Mouse (Mus musculus) Muller cell, postnatal 12 days (primary cell): Measurements from ENCODE around the gene Cited4.

Experiments used
- DNase-seq: peaks from one replicate; pipeline ENCODE4 v3.0.0-alpha.2; 2015; ENCODE audit errors: inconsistent ontology term

Gene Cited4

GRCm38 (mm10) chr4:120666358-120667024, at the start of gene Cited4:
TSS of gene Cited4 (plus strand) at chr4:120666572.
- DNase-seq, result peak; percentile 95

GRCm38 (mm10) chr4:120627728-120628127, 38.6 kb upstream of the Cited4 start:
- DNase-seq, result no peak

- no peak for DNase-seq
These were observed 36.0 kb upstream of the Cited4 start for GRCm38 (mm10) chr4:120630218-120630931.

GRCm38 (mm10) chr4:120631828-120632227, 34.5 kb upstream of the Cited4 start:
- no peak for DNase-seq

GRCm38 (mm10) chr4:120635351-120635750, 31.0 kb upstream of the Cited4 start:
- DNase-seq, result no peak

- DNase-seq, result no peak
These were observed 24.4 kb upstream of the Cited4 start for GRCm38 (mm10) chr4:120641946-120642345.

- no peak for DNase-seq
These were observed 22.5 kb upstream of the Cited4 start for GRCm38 (mm10) chr4:120643899-120644298.

GRCm38 (mm10) chr4:120649369-120650207, 16.8 kb upstream of the Cited4 start:
- DNase-seq, result peak; percentile 68

GRCm38 (mm10) chr4:120650208-120650592, 16.2 kb upstream of the Cited4 start:
- DNase-seq, result no peak

- no peak for DNase-seq
These were observed 10.5 kb upstream of the Cited4 start for GRCm38 (mm10) chr4:120655898-120656297.

- DNase-seq, result no peak
These were observed 5.9 kb upstream of the Cited4 start for GRCm38 (mm10) chr4:120660485-120660884.

- no peak for DNase-seq
These were observed 1.8 kb upstream of the Cited4 start for GRCm38 (mm10) chr4:120664601-120665000.

GRCm38 (mm10) chr4:120665144-120665700, 1.1 kb upstream of the Cited4 start:
- no peak for DNase-seq

GRCm38 (mm10) chr4:120665782-120666181, 590 bp upstream of the Cited4 start:
- DNase-seq, result peak; percentile 42

GRCm38 (mm10) chr4:120667045-120667501, 701 bp downstream of the Cited4 start:
- peak; percentile 67 for DNase-seq

- DNase-seq, result no peak
These were observed 1.2 kb downstream of the Cited4 start for GRCm38 (mm10) chr4:120667555-120667954.

- DNase-seq, result no peak
These were observed 2.2 kb downstream of the Cited4 start for GRCm38 (mm10) chr4:120668551-120668950.

GRCm38 (mm10) chr4:120669585-120669984, 3.2 kb downstream of the Cited4 start:
- no peak for DNase-seq

- no peak for DNase-seq
These were observed 4.7 kb downstream of the Cited4 start for GRCm38 (mm10) chr4:120671046-120671445.

GRCm38 (mm10) chr4:120673606-120674005, 7.2 kb downstream of the Cited4 start:
- DNase-seq, result no peak

- no peak for DNase-seq
These were observed 8.5 kb downstream of the Cited4 start for GRCm38 (mm10) chr4:120674775-120675451.
